Mouse (Mus musculus) regulatory T cell (primary cell): Measurements from ENCODE around the gene Cited2.

Experiments
- in situ Hi-C: fragments of 300-600 bp; cut with MboI, MseI; formaldehyde crosslinking; loops from one replicate; pipeline ENCODE4 v1.15.1; 2025; ENCODE audit warnings: high pct_unique_total_duplicates

Gene Cited2

DNA sequence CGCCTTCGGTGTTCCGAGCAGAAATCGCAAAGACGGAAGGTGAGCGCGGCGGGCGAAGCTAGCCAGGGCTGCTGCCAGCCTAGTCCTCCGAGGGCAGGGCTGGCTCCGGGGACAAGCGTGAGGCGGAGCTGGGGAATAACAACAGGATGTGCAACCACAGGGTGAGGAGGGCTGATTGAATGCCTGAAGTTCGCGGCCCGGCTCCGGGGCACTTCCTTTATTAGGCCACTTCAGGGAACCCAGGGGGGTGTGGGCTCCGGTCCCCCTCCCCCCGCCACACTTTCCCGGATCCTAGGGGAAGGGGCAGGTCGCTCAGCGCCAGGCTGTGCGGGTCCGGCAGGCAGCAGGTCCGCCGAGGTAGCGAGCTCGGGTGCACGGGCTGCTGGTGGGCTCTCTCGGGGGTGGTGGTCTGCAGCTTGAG, 413 bp downstream of the Cited2 start:
- in situ Hi-C loops, result loop anchor here (10.0 kb wide), 1 partner anchor 1099 kb away; no protein-coding TSS in a partner anchor

DNA sequence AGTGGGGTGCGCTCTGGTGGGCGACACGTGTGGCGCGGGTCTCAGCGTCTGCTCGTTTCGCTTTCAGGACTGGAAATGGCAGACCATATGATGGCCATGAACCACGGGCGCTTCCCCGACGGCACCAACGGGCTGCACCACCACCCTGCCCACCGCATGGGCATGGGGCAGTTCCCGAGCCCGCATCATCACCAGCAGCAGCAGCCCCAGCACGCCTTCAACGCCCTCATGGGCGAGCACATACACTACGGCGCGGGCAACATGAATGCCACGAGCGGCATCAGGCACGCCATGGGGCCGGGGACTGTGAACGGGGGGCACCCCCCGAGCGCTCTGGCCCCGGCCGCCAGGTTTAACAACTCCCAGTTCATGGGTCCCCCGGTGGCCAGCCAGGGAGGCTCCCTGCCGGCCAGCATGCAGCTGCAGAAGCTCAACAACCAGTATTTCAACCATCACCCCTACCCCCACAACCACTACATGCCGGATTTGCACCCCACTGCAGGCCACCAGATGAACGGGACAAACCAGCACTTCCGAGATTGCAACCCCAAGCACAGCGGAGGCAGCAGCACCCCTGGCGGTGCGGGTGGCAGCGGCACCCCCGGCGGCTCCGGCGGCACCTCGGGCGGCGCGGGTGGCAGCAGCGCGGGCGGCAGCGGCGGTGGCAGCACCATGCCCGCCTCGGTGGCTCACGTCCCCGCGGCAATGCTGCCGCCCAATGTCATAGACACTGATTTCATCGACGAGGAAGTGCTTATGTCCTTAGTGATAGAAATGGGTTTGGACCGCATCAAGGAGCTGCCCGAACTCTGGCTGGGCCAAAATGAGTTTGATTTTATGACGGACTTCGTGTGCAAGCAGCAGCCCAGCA, 1.1 kb downstream of the Cited2 start:
- in situ Hi-C loops, result loop anchor here (10.0 kb wide), 1 partner anchor 1099 kb away; no protein-coding TSS in a partner anchor

DNA sequence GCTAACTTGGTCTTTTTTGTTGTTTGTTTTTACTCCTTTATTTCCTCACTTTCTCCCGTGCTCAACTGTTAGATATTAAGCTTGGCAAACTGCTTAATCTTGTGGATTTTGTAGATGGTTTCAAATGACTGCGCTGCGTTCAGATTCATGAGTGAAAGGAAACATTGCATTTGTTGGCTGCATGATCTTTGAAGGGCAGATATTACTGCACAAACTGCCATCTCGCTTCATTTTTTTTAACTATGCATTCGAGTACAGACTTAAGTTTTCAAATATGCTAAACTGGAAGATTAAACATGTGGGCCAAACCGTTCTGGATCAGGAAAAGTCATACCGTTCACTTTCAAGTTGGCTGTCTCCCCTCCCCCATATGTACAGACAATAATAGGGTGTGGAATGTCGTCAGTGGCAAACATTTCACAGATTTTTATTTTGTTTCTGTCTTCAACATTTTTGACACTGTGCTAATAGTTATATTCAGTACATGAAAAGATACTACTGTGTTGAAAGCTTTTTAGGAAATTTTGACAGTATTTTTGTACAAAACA, 2.1 kb downstream of the Cited2 start:
- in situ Hi-C loops, result loop anchor here (5.0 to 10.0 kb wide), 2 partner anchors 477 to 1100 kb away; no protein-coding TSS in a partner anchor

DNA sequence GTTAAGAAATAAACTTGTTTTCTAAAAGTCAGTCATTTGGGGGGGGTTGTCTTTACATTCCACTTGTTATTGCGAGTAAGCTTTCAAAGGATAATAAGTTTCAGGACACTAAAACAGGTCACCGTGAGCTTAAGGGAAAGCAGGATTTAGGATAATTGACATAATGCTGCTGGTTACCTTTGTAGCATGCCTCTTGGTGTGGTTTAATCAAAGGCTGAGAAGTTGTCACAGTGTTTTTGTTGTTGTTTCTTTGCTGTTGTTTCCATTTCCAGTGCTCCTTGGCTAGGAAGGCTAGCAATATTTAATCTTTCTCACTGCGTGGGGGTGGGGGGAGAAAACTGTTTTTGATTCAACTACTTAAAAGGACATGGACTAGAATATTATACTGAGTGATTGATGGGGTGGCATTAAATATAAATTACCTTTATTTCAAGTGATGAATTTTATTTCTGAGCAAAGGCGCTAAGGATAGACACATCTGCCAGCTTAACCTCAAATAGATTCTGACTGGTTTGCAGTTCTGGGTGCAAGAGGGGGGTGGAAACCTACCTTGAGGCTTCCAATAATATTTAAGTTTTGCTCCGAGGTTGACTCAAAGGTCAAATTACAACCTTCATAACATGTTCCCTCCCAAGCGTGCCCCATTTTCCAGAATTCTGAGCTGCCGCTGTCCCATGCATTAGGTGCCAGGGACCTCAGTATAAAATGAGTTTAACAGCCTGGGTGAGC, 2.8 kb downstream of the Cited2 start:
- in situ Hi-C loops, result loop anchor here (5.0 to 10.0 kb wide), 2 partner anchors 476 to 1101 kb away; no protein-coding TSS in a partner anchor

DNA sequence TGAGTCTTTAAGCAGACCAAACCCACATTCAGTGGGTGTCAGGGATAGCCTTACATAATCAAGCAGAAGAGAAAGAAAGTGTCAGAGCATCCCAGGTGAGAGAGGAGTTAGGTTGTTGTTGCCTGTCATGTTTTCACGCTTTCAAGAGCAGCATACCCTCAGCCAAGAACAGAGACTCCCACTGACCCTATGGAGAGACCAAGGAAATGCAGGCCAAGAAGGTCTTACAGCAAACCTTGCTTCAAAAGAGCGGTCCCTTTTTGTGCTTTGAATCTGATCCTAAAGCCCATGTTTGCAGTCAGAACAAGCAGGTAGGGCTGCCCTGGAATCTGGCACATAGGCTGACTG, 3.3 kb downstream of the Cited2 start:
- in situ Hi-C loops, result loop anchor here (5.0 to 10.0 kb wide), 2 partner anchors 476 to 1102 kb away; no protein-coding TSS in a partner anchor

DNA sequence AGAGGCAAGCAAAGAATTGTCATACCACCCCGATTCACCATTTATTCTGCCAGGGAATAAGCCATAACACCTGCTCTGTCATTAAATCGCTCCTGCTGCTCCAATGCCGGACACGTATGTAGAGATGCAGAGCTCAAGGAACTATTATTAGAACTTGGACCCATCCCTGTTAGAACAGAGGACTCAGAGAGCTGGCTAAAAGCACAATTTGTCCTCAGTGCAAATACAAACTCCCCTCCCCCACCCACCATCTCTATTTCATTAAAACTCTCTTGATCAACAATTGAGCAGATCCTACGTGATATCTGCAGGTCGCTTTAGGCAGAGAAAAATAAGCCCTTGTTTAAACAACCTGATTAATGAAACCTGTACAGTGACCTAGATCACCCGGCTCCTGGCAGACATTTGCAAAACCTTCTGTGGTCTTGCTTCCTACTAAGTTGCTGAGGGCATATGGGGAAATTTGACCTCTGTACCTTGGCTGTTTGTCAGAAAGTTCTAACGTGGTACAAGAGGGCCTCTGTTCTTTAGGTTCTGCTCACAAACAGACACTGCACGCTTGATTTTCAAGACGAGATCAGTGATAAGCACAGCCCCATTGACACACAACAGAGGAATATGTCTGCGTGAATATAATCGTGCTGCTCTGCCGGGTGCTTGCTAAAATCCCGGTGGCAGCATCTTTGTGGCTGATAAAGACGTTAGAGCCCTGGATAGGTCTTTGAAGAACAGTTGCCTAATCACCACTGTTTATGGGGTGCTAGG, 4.3 kb downstream of the Cited2 start:
- in situ Hi-C loops, result loop anchor here (5.0 to 10.0 kb wide), 2 partner anchors 475 to 1103 kb away; no protein-coding TSS in a partner anchor

DNA sequence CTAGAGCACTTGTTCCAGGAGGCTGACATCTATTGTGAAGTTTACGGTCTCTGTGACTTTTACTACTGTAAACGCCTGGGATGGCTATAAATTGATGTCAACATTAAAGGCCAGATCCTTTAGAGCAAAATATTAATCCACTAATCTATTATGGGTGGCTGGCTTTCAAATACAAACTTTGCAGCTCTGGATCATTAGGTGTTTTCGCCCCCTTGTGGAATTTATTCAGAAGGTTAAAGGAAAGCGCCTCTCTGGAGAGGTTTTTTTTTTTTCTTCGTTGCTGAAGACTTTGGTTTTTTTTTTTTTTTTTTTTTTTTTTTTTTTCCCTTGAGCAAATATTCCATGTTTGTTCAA, 4.9 kb downstream of the Cited2 start:
- in situ Hi-C loops, result loop anchor here (5.0 to 10.0 kb wide), 2 partner anchors 474 to 1103 kb away; no protein-coding TSS in a partner anchor

DNA sequence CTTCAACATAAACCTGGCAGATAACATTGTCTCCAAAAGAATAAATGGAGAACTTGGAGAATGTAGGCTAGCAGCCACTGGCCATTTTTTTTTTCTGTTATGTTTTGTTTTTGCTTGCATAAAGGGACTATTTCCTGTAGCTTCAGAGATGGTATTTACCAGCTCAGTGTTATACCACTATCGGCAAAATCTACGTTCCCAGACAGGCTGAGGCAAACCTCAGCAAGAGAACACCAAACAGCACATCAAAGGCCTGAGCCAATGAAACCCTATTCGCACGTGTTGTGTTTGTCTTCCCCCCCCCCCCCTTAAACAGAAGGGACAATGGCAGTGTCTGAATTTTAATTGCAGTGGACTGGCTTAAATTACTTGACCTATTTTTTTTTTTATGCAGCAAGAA, 5.7 kb downstream of the Cited2 start:
- in situ Hi-C loops, result loop anchor here (5.0 to 10.0 kb wide), 2 partner anchors 474 to 1104 kb away; no protein-coding TSS in a partner anchor

DNA sequence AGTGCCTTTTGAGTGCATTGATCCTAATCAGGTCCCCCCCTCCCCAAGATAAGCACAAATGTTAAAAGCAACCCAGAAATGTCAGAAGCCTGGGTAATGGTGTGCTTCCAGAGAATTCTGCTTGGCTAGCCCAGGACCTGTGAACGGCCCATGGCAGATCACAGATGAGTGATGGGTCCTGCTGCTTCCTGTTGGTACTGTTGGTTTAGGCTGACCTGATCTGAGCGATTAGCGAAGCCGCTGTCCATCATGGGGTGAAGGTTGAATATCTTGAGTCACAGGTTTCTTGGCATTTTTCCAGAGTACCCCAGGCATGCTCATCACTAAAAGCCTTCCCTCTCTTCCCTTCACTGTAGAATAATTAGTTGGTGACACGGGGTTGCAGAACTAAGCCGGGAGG, 6.5 kb downstream of the Cited2 start:
- in situ Hi-C loops, result loop anchor here (5.0 to 10.0 kb wide), 2 partner anchors 473 to 1105 kb away; no protein-coding TSS in a partner anchor

DNA sequence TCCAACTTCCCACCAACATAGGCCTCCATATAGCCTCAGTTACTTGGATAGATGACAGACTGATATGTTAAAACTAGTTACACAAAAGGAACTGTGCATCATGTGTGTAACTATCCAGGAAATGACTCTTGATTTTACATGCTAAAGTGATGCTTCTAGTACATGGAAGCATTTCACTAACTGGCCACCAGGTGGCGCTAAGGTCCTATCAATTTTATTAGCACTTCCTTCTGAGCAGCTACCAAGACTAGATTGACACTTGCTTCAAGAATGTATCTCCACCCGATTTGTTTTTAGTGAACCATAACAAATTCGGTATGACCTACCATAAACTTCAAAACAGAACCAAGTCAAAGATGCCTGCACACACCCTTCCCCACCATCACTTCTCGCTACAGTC, 10.0 kb downstream of the Cited2 start:
- in situ Hi-C loops, result loop anchor here (10.0 kb wide), 1 partner anchor 322 kb away; the partner anchor contains the start of gene Reps1

DNA sequence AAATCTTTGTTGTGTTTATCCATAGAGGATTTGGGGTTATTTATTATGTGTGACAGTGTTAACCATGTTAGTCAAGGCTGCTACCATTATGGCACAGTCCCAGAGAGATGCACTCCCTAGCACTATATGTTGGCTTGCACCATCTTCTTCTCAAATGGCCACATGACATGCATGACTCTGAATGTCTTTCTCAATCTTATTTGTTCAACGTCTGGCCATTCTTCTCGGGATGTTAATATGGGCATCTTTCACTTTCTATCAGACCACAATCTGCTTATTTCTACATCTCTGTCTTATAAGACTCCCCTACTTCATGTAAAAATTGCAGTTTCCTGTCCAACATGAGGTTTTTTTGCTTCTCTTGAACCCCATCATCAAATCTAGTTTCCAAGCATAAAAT, 19.6 kb downstream of the Cited2 start:
- in situ Hi-C loops, result no loop called here

DNA sequence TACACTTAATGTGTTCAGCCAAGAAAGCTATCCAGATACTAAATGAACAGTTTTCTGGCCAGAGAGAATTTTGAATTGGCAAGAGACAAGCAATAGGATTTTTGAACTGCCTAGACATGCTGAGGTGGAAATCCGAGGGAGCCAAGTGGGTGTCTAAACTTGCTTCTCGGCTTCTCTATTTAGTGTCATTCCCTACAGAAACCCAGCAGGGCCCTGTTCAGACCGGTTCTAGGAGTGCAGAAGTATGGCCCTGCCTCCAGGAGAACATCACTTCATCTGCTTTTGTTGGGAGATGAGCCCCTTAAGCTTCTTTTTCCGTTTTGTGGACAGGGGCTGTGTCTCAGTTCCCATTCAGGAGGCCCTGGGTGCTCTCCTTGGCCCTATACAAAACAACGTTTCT, 29.5 kb downstream of the Cited2 start:
- in situ Hi-C loops, result no loop called here

DNA sequence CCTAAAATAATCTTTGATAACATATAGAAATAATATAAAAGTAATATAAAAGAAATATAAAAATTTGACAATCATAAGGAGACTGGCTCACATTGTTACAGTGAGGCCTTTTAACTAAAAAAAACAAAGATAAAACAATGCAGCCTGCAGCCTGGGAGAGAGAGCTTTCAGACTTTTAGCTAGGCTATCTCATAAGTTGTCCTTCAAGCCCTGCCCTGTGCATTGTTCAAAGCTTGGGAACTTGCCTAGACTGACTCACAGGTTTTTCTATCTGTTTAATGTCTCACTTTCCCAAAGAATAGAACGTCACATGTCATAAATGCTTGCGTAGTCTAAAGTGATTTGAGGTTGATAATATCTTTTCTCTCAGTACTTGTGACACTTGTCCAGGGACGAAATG, 36.8 kb downstream of the Cited2 start:
- in situ Hi-C loops, result no loop called here

DNA sequence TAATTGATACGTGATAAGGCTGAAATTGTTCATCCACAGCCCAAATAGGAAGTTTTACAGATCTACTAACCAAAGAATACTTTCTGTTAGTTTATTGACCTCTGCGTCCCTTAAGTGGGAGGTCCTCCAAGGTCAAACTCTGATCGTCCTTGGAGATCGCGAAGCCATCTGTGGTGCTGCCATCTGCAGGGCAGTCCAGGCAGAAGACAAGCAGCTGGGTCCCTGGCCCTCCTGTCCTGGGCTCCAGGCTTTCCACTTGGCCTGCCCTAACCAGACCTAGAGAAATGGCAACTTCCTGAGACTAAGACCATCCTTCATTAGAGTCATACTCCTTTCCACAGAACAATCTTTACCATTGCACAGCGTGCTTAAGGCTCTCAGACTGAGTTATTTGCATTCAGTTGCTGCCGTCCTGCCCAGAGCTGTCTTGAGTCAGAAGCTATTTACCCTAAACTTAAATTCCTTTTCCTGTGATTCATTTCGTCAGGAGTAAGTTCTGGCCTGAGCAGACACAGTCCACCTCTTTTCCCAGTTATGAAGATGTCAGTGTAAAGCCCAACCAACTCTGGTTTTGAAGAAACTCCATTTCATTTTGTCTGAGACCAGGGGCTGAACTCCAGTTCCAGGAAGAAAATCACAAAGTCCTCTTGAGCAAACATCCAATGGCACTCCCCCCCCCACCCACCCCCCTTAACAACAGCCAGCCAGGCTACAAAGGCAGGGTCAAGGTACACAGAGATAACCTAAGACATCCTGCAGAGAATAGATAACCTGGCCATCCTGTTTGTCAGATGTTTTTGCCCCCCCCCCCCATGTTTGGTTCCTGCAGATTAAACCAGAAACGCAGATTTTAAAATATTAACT, 38.0 kb downstream of the Cited2 start:
- in situ Hi-C loops, result no loop called here

DNA sequence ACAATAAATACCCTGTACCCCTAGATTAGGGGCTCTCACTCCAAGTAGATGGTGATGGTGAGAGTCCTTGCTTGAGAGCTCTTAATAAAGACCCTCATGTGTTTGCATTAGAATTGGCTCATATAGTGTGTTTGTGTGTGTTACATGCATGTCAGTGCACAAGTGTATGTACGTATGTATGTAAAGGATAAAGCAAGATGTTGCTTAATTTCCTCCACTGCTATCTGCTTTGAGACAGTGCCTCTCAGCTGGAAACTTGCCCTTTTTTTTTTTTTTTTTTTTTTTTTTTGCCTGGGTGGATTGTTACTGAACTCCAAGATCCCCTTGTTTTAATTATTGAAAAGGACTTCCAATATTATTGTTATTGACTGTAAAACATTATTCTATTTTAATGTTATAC, 38.6 kb downstream of the Cited2 start:
- in situ Hi-C loops, result no loop called here

DNA sequence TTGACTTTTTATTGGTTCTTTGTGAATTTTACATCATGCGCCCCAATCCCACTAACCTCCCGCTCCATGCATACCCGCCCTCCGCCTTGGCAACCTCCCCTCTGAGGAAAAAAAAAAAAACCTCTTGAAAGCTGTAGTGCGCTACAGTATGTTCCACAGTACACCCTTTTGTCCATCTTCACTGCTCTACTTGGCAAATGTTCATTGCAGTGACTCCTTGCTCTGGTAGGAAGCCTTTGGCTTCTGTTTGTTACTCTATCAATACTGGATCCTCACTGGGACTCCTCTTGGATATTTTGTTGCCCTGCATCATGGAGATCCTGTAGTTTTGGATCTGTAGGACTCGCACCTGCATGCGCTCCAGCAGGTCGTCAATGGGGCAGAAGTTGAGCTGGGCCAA, 39.9 kb downstream of the Cited2 start:
- in situ Hi-C loops, result no loop called here

DNA sequence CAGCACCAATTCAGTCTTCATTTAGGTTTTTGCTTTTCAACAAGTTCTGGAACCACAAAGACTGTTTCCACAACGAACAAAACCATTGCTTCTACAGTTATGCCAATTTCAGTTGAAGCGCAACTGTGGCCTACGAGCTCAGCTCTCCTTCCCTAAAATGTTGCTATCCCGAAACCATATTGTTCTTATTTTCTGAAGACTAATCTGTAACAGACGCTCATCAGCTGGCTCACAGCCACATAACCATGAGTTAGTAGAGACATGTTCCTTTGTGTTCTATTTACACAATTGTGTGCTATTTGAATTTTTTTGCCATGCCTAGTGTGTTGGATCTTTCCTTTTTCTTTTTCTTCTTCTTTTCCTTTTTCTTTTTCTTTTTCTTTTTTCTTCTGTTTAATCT, 46.8 kb downstream of the Cited2 start:
- in situ Hi-C loops, result loop anchor here (10.0 kb wide), 1 partner anchor 1455 kb away; no protein-coding TSS in a partner anchor

DNA sequence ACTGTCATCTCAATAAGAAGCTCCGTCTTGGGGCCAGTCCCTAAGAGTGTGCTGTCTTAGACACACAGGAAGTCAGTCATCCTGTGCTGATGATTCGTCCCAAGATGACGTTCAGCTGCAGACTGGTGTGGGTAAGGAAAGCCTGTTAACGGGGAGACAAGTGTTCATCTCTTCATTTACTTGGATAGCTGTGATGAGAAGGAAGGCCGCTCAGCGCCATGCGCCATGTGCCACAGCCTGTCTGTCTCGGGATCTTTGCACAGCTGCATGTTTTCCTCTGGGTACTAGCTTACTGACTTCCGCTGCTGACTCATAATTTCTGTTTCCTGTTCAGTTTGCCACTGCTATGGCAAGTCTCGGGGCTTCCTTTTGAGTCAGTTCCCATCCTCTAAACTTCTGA, 49.3 kb downstream of the Cited2 start:
- in situ Hi-C loops, result loop anchor here (10.0 kb wide), 1 partner anchor 1452 kb away; no protein-coding TSS in a partner anchor

DNA sequence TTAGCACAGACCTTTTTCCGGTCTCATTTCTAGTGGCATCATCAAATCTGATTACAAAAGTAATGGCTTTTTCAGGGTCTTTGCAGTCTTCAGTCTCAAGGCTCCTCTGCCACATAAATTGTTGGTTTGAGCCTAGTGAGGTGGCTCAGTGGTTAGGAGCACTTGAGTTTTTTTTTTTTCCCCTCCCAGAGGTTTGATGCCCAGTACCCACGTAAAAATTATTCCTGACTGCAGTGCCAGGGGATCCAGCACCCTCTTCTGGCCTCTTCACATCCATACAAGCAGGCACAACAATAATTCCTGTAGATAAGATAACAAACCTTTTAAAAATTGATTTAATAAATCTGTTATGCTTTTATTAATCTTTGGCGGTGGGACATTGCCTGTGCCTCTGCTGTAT, 51.3 kb downstream of the Cited2 start:
- in situ Hi-C loops, result loop anchor here (10.0 kb wide), 1 partner anchor 1450 kb away; no protein-coding TSS in a partner anchor

DNA sequence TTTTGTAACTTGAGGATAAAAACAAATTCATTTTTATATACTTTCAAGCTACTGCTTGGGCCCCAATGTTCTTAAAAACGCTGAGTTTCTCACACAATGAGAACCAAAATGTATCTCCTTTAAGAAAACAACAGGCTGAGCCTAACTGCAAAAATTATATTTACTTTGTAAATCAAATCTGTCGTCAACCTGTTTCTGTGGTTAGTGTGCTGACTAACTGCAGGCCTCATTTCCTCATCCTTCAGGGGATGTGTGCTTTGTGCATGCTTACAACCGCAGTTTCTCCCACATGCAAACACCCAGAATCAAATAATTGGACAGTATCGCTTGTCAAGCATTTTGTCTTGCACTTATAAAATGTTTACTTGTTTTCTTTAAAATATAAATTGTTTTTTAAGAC, 52.1 kb downstream of the Cited2 start:
- in situ Hi-C loops, result loop anchor here (10.0 kb wide), 1 partner anchor 1450 kb away; no protein-coding TSS in a partner anchor
